10 mouse cellular contexts compared by ENCODE assay signal in the genomic region with DNA sequence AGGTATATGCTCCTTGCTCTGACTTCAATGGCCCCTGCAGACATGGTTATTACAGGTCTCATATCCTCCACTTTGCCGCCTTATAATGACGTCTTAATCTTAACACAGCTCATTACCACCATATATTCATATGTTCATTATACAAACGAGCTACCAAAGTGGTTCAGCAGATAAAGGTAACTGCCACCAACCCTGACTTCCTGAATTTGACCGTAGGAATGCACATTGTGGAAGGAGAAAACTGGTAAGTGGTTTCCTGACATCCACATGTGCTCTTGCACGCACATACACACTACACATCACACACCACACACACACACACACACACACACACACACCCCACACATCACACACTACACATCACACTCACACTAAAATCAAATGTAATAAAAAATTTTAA.
"Had no signal": no experiment of that assay in that cellular context is flagged by ENCODE, and none has a peak within 500 bp of the region (broad histone marks: within the 10 kb centered on the region; RNA-seq: fewer than 3 reads in every experiment).

No protein-coding gene starts in this region.

- ATAC-seq: midbrain, embryonic 13.5 days; midbrain, embryonic 15.5 days had no signal

- DNase-seq: lung, adult 18-20 months; lung, embryonic 14.5 days; lung, postnatal 10 days; lung, postnatal 4 days; right cerebral cortex, postnatal 14 days; thymus, adult 18-20 months; thymus, postnatal 14 days; thymus, postnatal 36 days had no signal
